Mouse (Mus musculus) liver, adult 2 months (tissue): ENCODE data around the gene N6amt1. TPM values are rescaled to one million over a fixed set of nuclear protein-coding genes. Genes with fewer than 3 reads are reported as not detected.
A peak's percentile ranks its signal among the peaks of the same experiment; 100 is the strongest.

Experiments
- DNase-seq: peaks from one replicate; pipeline ENCODE4 v3.0.0-alpha.2; 2011; ENCODE audit warnings: low read depth, low spot score; ENCODE audit errors: extremely low read depth
- H3K27ac ChIP-seq: fragments of 200-500 bp; replicated peaks from 2 replicates; pipeline ENCODE4 v1.5.1; 2012; ENCODE audit warnings: low read depth, mild to moderate bottlenecking, control low read depth, inconsistent platforms, low read length; ENCODE audit not compliant: insufficient read depth
- H3K27me3 ChIP-seq: fragments of 200-500 bp; 2 replicates; pipeline ENCODE4 v1.6.1; 2012; ENCODE audit warnings: mild to moderate bottlenecking, moderate library complexity, low read length, inconsistent platforms; ENCODE audit not compliant: control insufficient read depth, insufficient read depth
- H3K36me3 ChIP-seq: fragments of 200-500 bp; 2 replicates; pipeline ENCODE4 v1.6.1; 2012; ENCODE audit warnings: low read length, inconsistent platforms; ENCODE audit not compliant: control insufficient read depth, insufficient read depth
- H3K4me1 ChIP-seq: fragments of 200-500 bp; 2 replicates; pipeline ENCODE4 v1.6.1; 2011; ENCODE audit warnings: low read length; ENCODE audit not compliant: control insufficient read depth, insufficient read depth
- H3K4me3 ChIP-seq: fragments of 200-500 bp; 2 replicates; pipeline ENCODE4 v1.5.1; 2011; ENCODE audit warnings: low read depth, mild to moderate bottlenecking, control low read depth, low read length, moderate library complexity; ENCODE audit not compliant: insufficient read depth
- H3K79me2 ChIP-seq: fragments of 200-500 bp; 2 replicates; pipeline ENCODE4 v1.6.1; 2012; ENCODE audit warnings: inconsistent platforms, mild to moderate bottlenecking, low read length, moderate library complexity; ENCODE audit not compliant: control insufficient read depth, insufficient read depth
- H3K9ac ChIP-seq: fragments of 200-500 bp; 2 replicates; pipeline ENCODE4 v1.6.1; 2012; ENCODE audit warnings: low read depth, mild to moderate bottlenecking, control low read depth, inconsistent platforms, low read length
- CTCF ChIP-seq: fragments of 200-500 bp; IDR thresholded peaks from 2 replicates; pipeline ENCODE4 v1.5.1; 2011; ENCODE audit warnings: low read depth, low read length, control low read depth
- POLR2A ChIP-seq: fragments of 200-500 bp; IDR thresholded peaks from 2 replicates; pipeline ENCODE4 v1.6.1; 2011; ENCODE audit warnings: low read length, control low read depth; ENCODE audit not compliant: insufficient read depth; ENCODE audit errors: extremely low read depth
- WGBS: fragments of 180-500 bp; shearing (Covaris S2); methylation state at CpG from one replicate; pipeline ENCODE4 v1.1.7; 2018; 5-methylcytosine and 5-hydroxymethylcytosine counted together
- polyA plus RNA-seq: library from polyadenylated mRNA; depleted of rRNA; stranded (reverse); fragments of >200 nt; gene quantifications from 2 replicates; pipeline ENCODE4 v1.2.3, GENCODE M21; 2012; rRNA removed
- total RNA-seq: library from RNA; depleted of rRNA; stranded (reverse); fragments of >200 nt; gene quantifications from 2 replicates; pipeline ENCODE4 v1.2.3, GENCODE M21; 2014; rRNA removed

N6amt1 gene
- total and polyA plus RNA-seq, 2 experiments = 4.9 to 9.1 TPM

- H3K4me1 ChIP-seq = no peaks in the 10 kb centered on the region
- TF ChIP-seq POLR2A (no peak), CTCF (peak; percentile 71)
- WGBS = 51% methylated on average over 16 of the region's 16 CpGs
- DNase-seq = peak; percentile 46
- no peak overlapping the region for H3K4me3 ChIP-seq
- peaks cover 36% of the 10 kb centered on the region for H3K36me3 ChIP-seq
- no peaks in the 10 kb centered on the region for H3K27me3 ChIP-seq
- H3K27ac ChIP-seq = no peak overlapping the region
- H3K9ac ChIP-seq = no peak overlapping the region
- no peaks in the 10 kb centered on the region for H3K79me2 ChIP-seq
These were observed 40.0 kb downstream of the N6amt1 start for GRCm38 (mm10) chr16:87393813-87394548.

- H3K36me3 ChIP-seq = peaks cover 66% of the 10 kb centered on the region
- WGBS = 94% methylated on average over 3 of the region's 3 CpGs
These were observed 51.0 kb downstream of the N6amt1 start for GRCm38 (mm10) chr16:87405001-87405400.

More at GRCm38 (mm10) chr16:87405001-87405400, 51.0 kb downstream of the N6amt1 start:
- Histone ChIP-seq H3K27ac (no peak overlapping the region), H3K79me2 (no peaks in the 10 kb centered on the region), H3K4me1 (no peaks in the 10 kb centered on the region), H3K4me3 (no peak overlapping the region), H3K9ac (no peak overlapping the region), H3K27me3 (no peaks in the 10 kb centered on the region)
- peak; percentile 22 for DNase-seq
- no peak for TF ChIP-seq CTCF
- no peak for TF ChIP-seq POLR2A

Other genes starting within 250 kb of the N6amt1 start
- gene Ltn1, start 78.4 kb downstream of the N6amt1 start, total RNA-seq = 18.9 TPM in 2 replicates
- gene Ltn1, start 78.4 kb downstream of the N6amt1 start, polyA plus RNA-seq = 2.9 and 3.0 TPM in 2 replicates
- 7.7 and 9.5 TPM in 2 replicates for gene Rwdd2b, start 86.4 kb downstream of the N6amt1 start, total RNA-seq
- gene Rwdd2b, start 86.4 kb downstream of the N6amt1 start, polyA plus RNA-seq = 5.0 and 5.1 TPM in 2 replicates
- 40.6 and 47.7 TPM in 2 replicates for gene Usp16, start 100.5 kb downstream of the N6amt1 start, total RNA-seq
- 9.0 and 9.7 TPM in 2 replicates for gene Usp16, start 100.5 kb downstream of the N6amt1 start, polyA plus RNA-seq
- gene Cct8, start 141.7 kb downstream of the N6amt1 start, total RNA-seq = 106 and 121 TPM in 2 replicates
- gene Cct8, start 141.7 kb downstream of the N6amt1 start, polyA plus RNA-seq = 22.5 and 24.9 TPM in 2 replicates
- gene Map3k7cl, start 199.1 kb downstream of the N6amt1 start, total RNA-seq = 0.07 TPM in 1 of 2 replicates, not detected in the other
- gene Map3k7cl, start 199.1 kb downstream of the N6amt1 start, polyA plus RNA-seq = not detected in 2 replicates